Mouse (Mus musculus) midbrain, postnatal 0 days (tissue): ENCODE measurements around the gene Spink2. TPM values are rescaled to one million over a fixed set of nuclear protein-coding genes. Genes with fewer than 3 reads are reported as not detected.
A peak's percentile ranks its signal among the peaks of the same experiment; 100 is the strongest.

Experiments used
- ATAC-seq: fragments of 200-750 bp; cut with Nextera tagmentation; 2 replicates; pipeline ENCODE4 v1.8.0; 2017; ENCODE audit warnings: moderate number of reproducible peaks, mild to moderate bottlenecking, moderate TSS enrichment, moderate library complexity; ENCODE audit not compliant: low FRiP score
- DNase-seq: peaks from one replicate; pipeline ENCODE4 v3.0.0-alpha.2; 2015; ENCODE audit warnings: low spot score
- H3K27ac ChIP-seq: fragments of 300-500 bp; sonication (generic); 2 replicates; pipeline ENCODE4 v1.5.1; 2014; ENCODE audit warnings: low read depth, mild to moderate bottlenecking, low read length, mixed read lengths
- H3K27me3 ChIP-seq: fragments of 300-500 bp; sonication (generic); 2 replicates; pipeline ENCODE4 v1.6.1; 2014; ENCODE audit warnings: low read length, control low read depth, mixed read lengths; ENCODE audit not compliant: insufficient read depth
- H3K36me3 ChIP-seq: fragments of 300-500 bp; sonication (generic); 2 replicates; pipeline ENCODE4 v1.6.1; 2014; ENCODE audit warnings: low read length, control low read depth, mixed read lengths; ENCODE audit not compliant: insufficient read depth
- H3K4me1 ChIP-seq: fragments of 300-500 bp; sonication (generic); 2 replicates; pipeline ENCODE4 v1.6.1; 2014; ENCODE audit warnings: mild to moderate bottlenecking, control low read depth, antibody characterized with exemption, low read length, mixed read lengths; ENCODE audit not compliant: insufficient read depth
- H3K4me2 ChIP-seq: fragments of 300-500 bp; sonication (generic); 2 replicates; pipeline ENCODE4 v1.6.1; 2014; ENCODE audit warnings: low read depth, mild to moderate bottlenecking, low read length, mixed read lengths; ENCODE audit not compliant: poor library complexity, severe bottlenecking
- H3K4me3 ChIP-seq: fragments of 300-500 bp; sonication (generic); 2 replicates; pipeline ENCODE4 v1.5.1; 2014; ENCODE audit warnings: low read depth, mild to moderate bottlenecking, low read length, moderate library complexity
- H3K9ac ChIP-seq: fragments of 300-500 bp; sonication (generic); replicated peaks from 2 replicates; pipeline ENCODE4 v1.6.1; 2014; ENCODE audit warnings: mild to moderate bottlenecking, low read length, moderate library complexity, mixed read lengths; ENCODE audit not compliant: poor library complexity, severe bottlenecking
- H3K9me3 ChIP-seq: fragments of 300-500 bp; sonication (generic); 2 replicates; pipeline ENCODE4 v1.6.1; 2016; ENCODE audit warnings: low read length, control low read depth
- CTCF ChIP-seq: IDR thresholded peaks from 2 replicates; pipeline ENCODE4 v1.5.1; 2016; ENCODE audit warnings: antibody characterized with exemption, mild to moderate bottlenecking
- WGBS: fragments of 180-500 bp; shearing (Covaris S2); extraction: QIAGEN DNeasy Blood & Tissue Kit; methylation state at CpG from one replicate; pipeline ENCODE4 v1.1.7; 2014; 5-methylcytosine and 5-hydroxymethylcytosine counted together
- polyA plus RNA-seq: library from polyadenylated mRNA; unstranded; fragments of >200 nt; fragmentation: Nextera tagmentation; extraction: Ambion mirVana; gene quantifications from 2 replicates; pipeline ENCODE4 v1.2.1, GENCODE M21; 2015
- total RNA-seq: library from RNA; depleted of rRNA; stranded (reverse); fragments of >200 nt; gene quantifications from 2 replicates; pipeline ENCODE4 v1.2.3, GENCODE M21; 2014; rRNA removed

The Spink2 gene
- total RNA-seq (not detected in 2 replicates), polyA plus RNA-seq (1.1 and 1.5 TPM in 2 replicates)

GRCm38 (mm10) chr5:77211236-77211635 lies at the start of gene Spink2:
TSS of gene Spink2 (minus strand) at chr5:77211471.
- Histone ChIP-seq H3K4me3 (0 out of 2 replicates have a peak within 1 kb of the TSS, but pooled peaks have one; percentile 16), H3K36me3 (no peaks in the 10 kb centered on the region), H3K4me1 (0 out of 2 replicates have a peak, but pooled peaks cover 4% of the 10 kb centered on the region), H3K9me3 (no peaks in the 10 kb centered on the region), H3K27ac (no peak within 1 kb of the TSS), H3K9ac (no peak within 1 kb of the TSS), H3K4me2 (peak within 1 kb of the TSS; percentile 45), H3K27me3 (no peaks in the 10 kb centered on the region)
- WGBS: 8% methylated on average over 18 of the region's 18 CpGs
- DNase-seq (no peak), ATAC-seq (no peak)
- no peak for TF ChIP-seq CTCF

DNA sequence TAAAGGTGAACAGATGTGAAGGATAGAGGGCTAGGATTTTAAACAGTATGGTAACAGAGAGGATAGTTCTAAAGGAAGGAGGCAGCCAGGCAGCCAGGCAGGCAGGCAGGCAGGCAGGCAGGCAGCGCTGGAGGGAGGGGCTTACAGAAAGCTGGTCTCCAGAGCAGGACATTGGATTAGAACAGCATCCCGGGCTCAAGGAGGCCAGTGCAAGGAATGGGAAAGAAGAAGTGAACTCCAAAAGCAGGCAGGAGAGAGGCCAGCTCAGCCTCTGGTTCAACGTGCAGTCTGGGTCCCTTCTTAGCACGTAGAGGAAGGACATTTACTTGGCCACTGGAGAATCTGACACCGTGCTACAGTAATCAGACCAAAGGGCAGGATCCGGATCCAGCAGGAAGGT lies 48.9 kb upstream of the Spink2 start:
- H3K4me1 ChIP-seq: no peaks in the 10 kb centered on the region
- 63% methylated on average over 6 of the region's 6 CpGs for WGBS

DNA sequence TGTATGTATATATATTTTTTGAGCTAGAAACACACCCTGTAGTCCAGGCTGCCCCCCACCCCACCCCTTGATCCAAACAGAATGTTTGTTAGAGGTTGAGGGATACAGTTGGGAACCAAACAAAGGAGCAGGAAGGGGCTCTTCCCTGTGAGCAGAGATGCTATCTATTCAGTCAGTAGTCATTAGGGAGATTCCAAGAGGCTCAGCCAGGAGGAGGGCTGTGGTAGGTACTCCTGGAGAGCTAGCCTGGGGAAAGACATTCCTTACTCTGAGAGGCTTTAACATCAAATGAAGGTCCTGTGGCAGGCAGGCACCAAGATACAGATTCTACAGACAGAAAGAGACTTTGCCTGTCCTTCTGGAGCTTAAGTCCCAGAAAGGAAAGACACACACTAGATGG lies 48.0 kb upstream of the Spink2 start:
- Histone ChIP-seq H3K4me1 (no peaks in the 10 kb centered on the region), H3K9ac (no peak overlapping the region), H3K4me2 (no peak overlapping the region), H3K27me3 (no peaks in the 10 kb centered on the region), H3K9me3 (no peaks in the 10 kb centered on the region), H3K36me3 (no peaks in the 10 kb centered on the region), H3K4me3 (no peak overlapping the region), H3K27ac (no peak overlapping the region)
- DNase-seq (no peak), ATAC-seq (no peak)
- no peak for TF ChIP-seq CTCF

More for the DNA sequence above, 48.9 kb upstream of the Spink2 start:
- no peak for DNase-seq
- no peaks in the 10 kb centered on the region for H3K9me3 ChIP-seq
- TF ChIP-seq CTCF: no peak
- no peak overlapping the region for H3K4me3 ChIP-seq
- H3K4me2 ChIP-seq: no peak overlapping the region
- no peak for ATAC-seq
- no peak overlapping the region for H3K9ac ChIP-seq
- H3K36me3 ChIP-seq: no peaks in the 10 kb centered on the region
- no peaks in the 10 kb centered on the region for H3K27me3 ChIP-seq
- no peak overlapping the region for H3K27ac ChIP-seq

GRCm38 (mm10) chr5:77257603-77258002 lies 46.3 kb upstream of the Spink2 start:
- H3K36me3 ChIP-seq: no peaks in the 10 kb centered on the region
- H3K4me2 ChIP-seq: no peak overlapping the region
- no peak for TF ChIP-seq CTCF
- no peak overlapping the region for H3K4me3 ChIP-seq
- no peaks in the 10 kb centered on the region for H3K9me3 ChIP-seq
- H3K4me1 ChIP-seq: no peaks in the 10 kb centered on the region
- H3K27ac ChIP-seq: no peak overlapping the region
- DNase-seq (no peak), ATAC-seq (no peak)
- H3K9ac ChIP-seq: no peak overlapping the region
- 70% methylated on average over 3 of the region's 3 CpGs for WGBS
- H3K27me3 ChIP-seq: no peaks in the 10 kb centered on the region

- Histone ChIP-seq H3K4me2 (no peak overlapping the region), H3K27me3 (no peaks in the 10 kb centered on the region), H3K4me3 (no peak overlapping the region), H3K9ac (no peak overlapping the region), H3K27ac (no peak overlapping the region), H3K9me3 (no peaks in the 10 kb centered on the region), H3K36me3 (no peaks in the 10 kb centered on the region), H3K4me1 (no peaks in the 10 kb centered on the region)
- no peak for ATAC-seq
- 68% methylated on average over 3 of the region's 3 CpGs for WGBS
- no peak for TF ChIP-seq CTCF
- DNase-seq: no peak
These were observed 43.1 kb upstream of the Spink2 start for GRCm38 (mm10) chr5:77254402-77254801.

GRCm38 (mm10) chr5:77253154-77253553 lies 41.9 kb upstream of the Spink2 start:
- WGBS: 74% methylated on average over 1 of the region's 1 CpGs
- no peak for ATAC-seq
- H3K4me2 ChIP-seq: no peak overlapping the region

More at GRCm38 (mm10) chr5:77253154-77253553, 41.9 kb upstream of the Spink2 start:
- no peak for TF ChIP-seq CTCF
- Histone ChIP-seq H3K36me3 (no peaks in the 10 kb centered on the region), H3K27me3 (no peaks in the 10 kb centered on the region), H3K27ac (no peak overlapping the region), H3K4me1 (no peaks in the 10 kb centered on the region), H3K9ac (no peak overlapping the region), H3K4me3 (no peak overlapping the region), H3K9me3 (no peaks in the 10 kb centered on the region)
- no peak for DNase-seq
